Mouse (Mus musculus) stomach, postnatal 0 days (tissue): ENCODE results near the gene Bspry. TPM values are rescaled to one million over a fixed set of nuclear protein-coding genes. Genes with fewer than 3 reads are reported as not detected.

Experiments
- ATAC-seq: fragments of 200-750 bp; cut with Nextera tagmentation; 2 replicates; pipeline ENCODE4 v1.8.0; 2017; ENCODE audit not compliant: low FRiP score, low TSS enrichment
- DNase-seq: peaks from one replicate; pipeline ENCODE4 v3.0.0-alpha.2; 2016; ENCODE audit warnings: low spot score
- H3K27ac ChIP-seq: fragments of 300-500 bp; sonication (generic); replicated peaks from 2 replicates; pipeline ENCODE4 v1.5.1; 2014; ENCODE audit warnings: mild to moderate bottlenecking, control low read depth
- H3K27me3 ChIP-seq: fragments of 300-500 bp; sonication (generic); 2 replicates; pipeline ENCODE4 v1.6.1; 2014; ENCODE audit warnings: low read length; ENCODE audit not compliant: control insufficient read depth, insufficient read depth
- H3K36me3 ChIP-seq: fragments of 300-500 bp; sonication (generic); 2 replicates; pipeline ENCODE4 v1.6.1; 2014; ENCODE audit warnings: low read length, mixed read lengths; ENCODE audit not compliant: control insufficient read depth, insufficient read depth
- H3K4me1 ChIP-seq: fragments of 300-500 bp; sonication (generic); replicated peaks from 2 replicates; pipeline ENCODE4 v1.6.1; 2014; ENCODE audit warnings: antibody characterized with exemption; ENCODE audit not compliant: control insufficient read depth, insufficient read depth
- H3K4me2 ChIP-seq: fragments of 300-500 bp; sonication (generic); replicated peaks from 2 replicates; pipeline ENCODE4 v1.6.1; 2014; ENCODE audit warnings: low read depth, mild to moderate bottlenecking, control low read depth, moderate library complexity
- H3K4me3 ChIP-seq: fragments of 300-500 bp; sonication (generic); 2 replicates; pipeline ENCODE4 v1.5.1; 2014; ENCODE audit warnings: low read depth, low read length, control low read depth
- H3K9ac ChIP-seq: fragments of 300-500 bp; sonication (generic); 2 replicates; pipeline ENCODE4 v1.6.1; 2014; ENCODE audit warnings: mild to moderate bottlenecking, low read length, control low read depth, mixed read lengths
- H3K9me3 ChIP-seq: fragments of 300-500 bp; sonication (generic); 2 replicates; pipeline ENCODE4 v1.6.1; 2016; ENCODE audit warnings: low read length; ENCODE audit not compliant: control insufficient read depth
- CTCF ChIP-seq: IDR thresholded peaks from 2 replicates; pipeline ENCODE4 v1.5.1; 2016; ENCODE audit warnings: antibody characterized with exemption, low read depth, mild to moderate bottlenecking, moderate library complexity
- EP300 ChIP-seq: optimal IDR thresholded peaks from 2 replicates; pipeline ENCODE3; 2016; ENCODE audit warnings: antibody characterized with exemption
- WGBS: fragments of 180-500 bp; shearing (Covaris S2); extraction: QIAGEN DNeasy Blood & Tissue Kit; methylation state at CpG from one replicate; pipeline ENCODE4 v1.1.7; 2014; 5-methylcytosine and 5-hydroxymethylcytosine counted together
- polyA plus RNA-seq: library from polyadenylated mRNA; unstranded; fragments of >200 nt; fragmentation: Nextera tagmentation; extraction: Ambion mirVana; gene quantifications from 2 replicates; pipeline ENCODE4 v1.2.1, GENCODE M21; 2015

Bspry gene
- polyA plus RNA-seq, 1 experiment from 2014 or later, result 32.5 TPM

- under 1% methylated on average over 53 of the region's 59 CpGs for WGBS
Observed at GRCm38 (mm10) chr4:62524651-62525488, 45.0 kb downstream of the Bspry start, which contains the start of the genes Pole3 and 4933430I17Rik. TSS of gene Pole3 (minus strand) at chr4:62525068. TSS of gene 4933430I17Rik (plus strand) at chr4:62525369.

DNA sequence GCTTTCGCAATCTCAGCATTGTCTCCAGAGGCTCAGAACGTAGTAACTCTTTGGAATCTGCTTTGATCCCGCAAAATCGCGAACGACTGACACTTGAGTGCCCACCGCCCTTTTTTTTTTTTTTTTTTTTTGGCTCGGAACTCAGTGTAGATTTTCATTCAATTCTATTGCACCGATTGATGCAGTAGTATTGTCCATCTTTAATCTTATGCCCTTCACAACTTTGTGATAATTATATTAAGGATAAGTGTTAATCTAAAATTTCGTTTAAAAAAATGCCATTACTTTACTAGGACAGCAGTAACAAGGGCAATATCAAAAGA, 45.6 kb downstream of the Bspry start:
- WGBS, result 2% methylated on average over 10 of the region's 10 CpGs
- H3K9ac ChIP-seq, result no peak overlapping the region

More at GRCm38 (mm10) chr4:62524651-62525488, 45.0 kb downstream of the Bspry start, which contains the start of the genes Pole3 and 4933430I17Rik:
- peak within 1 kb of the TSS; percentile 93 for H3K27ac ChIP-seq
- H3K9ac ChIP-seq, result peak within 1 kb of the TSS; percentile 93
- ATAC-seq (peak; percentile 97), DNase-seq (peak; percentile 97)
- peaks cover 3% of the 10 kb centered on the region; the same call in 1 of the 2 replicates for H3K36me3 ChIP-seq
- no peaks in the 10 kb centered on the region for H3K27me3 ChIP-seq
- H3K4me2 ChIP-seq, result peak within 1 kb of the TSS; percentile 84
- no peaks in the 10 kb centered on the region for H3K9me3 ChIP-seq
- peaks cover 2% of the 10 kb centered on the region; the same call in 1 of the 2 replicates for H3K4me1 ChIP-seq
- H3K4me3 ChIP-seq, result peak within 1 kb of the TSS; percentile 72
- TF ChIP-seq EP300 (peak; percentile 92), CTCF (no peak)

GRCm38 (mm10) chr4:62526256-62526655, 46.4 kb downstream of the Bspry start:
- no peaks in the 10 kb centered on the region for H3K27me3 ChIP-seq
- no peak overlapping the region for H3K4me3 ChIP-seq
- peaks cover 3% of the 10 kb centered on the region; the same call in 1 of the 2 replicates for H3K36me3 ChIP-seq
- DNase-seq (no peak), ATAC-seq (no peak)
- 61% methylated on average over 2 of the region's 2 CpGs for WGBS
- H3K4me1 ChIP-seq, result peaks cover 2% of the 10 kb centered on the region; the same call in 1 of the 2 replicates
- H3K27ac ChIP-seq, result no peak overlapping the region
- no peak overlapping the region for H3K9ac ChIP-seq
- no peak overlapping the region for H3K4me2 ChIP-seq
- TF ChIP-seq EP300 (no peak), CTCF (no peak)
- H3K9me3 ChIP-seq, result no peaks in the 10 kb centered on the region

More for the DNA sequence above, 45.6 kb downstream of the Bspry start:
- no peak for ATAC-seq
- peaks cover 3% of the 10 kb centered on the region; the same call in 1 of the 2 replicates for H3K36me3 ChIP-seq
- H3K4me1 ChIP-seq, result peaks cover 2% of the 10 kb centered on the region; the same call in 1 of the 2 replicates
- DNase-seq, result no peak
- TF ChIP-seq CTCF (no peak), EP300 (no peak)
- H3K27ac ChIP-seq, result no peak overlapping the region
- peak overlapping the region; percentile 47 for H3K4me2 ChIP-seq
- H3K27me3 ChIP-seq, result no peaks in the 10 kb centered on the region
- H3K9me3 ChIP-seq, result no peaks in the 10 kb centered on the region
- H3K4me3 ChIP-seq, result peak overlapping the region; percentile 72

- WGBS, result 85% methylated on average over 4 of the region's 4 CpGs
- TF ChIP-seq EP300, result no peak
- no peak for TF ChIP-seq CTCF
- Histone ChIP-seq H3K4me3 (no peak overlapping the region), H3K4me1 (peaks cover 2% of the 10 kb centered on the region; the same call in 1 of the 2 replicates), H3K36me3 (no peaks in the 10 kb centered on the region), H3K9me3 (no peaks in the 10 kb centered on the region), H3K9ac (no peak overlapping the region), H3K4me2 (no peak overlapping the region), H3K27ac (no peak overlapping the region), H3K27me3 (no peaks in the 10 kb centered on the region)
- no peak for ATAC-seq
- no peak for DNase-seq
Observed at GRCm38 (mm10) chr4:62527655-62528054, 47.8 kb downstream of the Bspry start.

DNA sequence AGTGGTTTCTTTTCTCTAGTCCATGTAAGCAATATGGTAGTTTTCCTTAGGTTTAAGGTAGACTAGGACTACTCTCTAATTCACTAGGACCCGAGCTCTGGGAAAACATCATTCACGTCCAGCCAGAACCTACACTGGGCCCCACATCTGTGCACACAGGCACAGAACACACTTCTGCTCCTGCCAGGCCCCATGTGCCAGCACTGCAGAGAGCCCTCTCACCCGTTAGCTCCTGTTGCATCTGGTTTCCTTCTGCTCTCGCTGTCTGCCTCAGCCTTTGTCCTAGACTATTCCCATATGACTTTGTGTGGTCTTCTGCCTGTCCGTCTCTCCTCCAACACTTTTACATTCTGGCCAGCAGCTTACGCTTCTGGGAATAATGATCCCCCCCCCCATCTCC, 53.9 kb downstream of the Bspry start:
- Histone ChIP-seq H3K27me3 (no peaks in the 10 kb centered on the region), H3K4me3 (no peak overlapping the region), H3K9ac (no peak overlapping the region), H3K36me3 (no peaks in the 10 kb centered on the region), H3K4me2 (no peak overlapping the region), H3K9me3 (no peaks in the 10 kb centered on the region), H3K27ac (no peak overlapping the region), H3K4me1 (no peaks in the 10 kb centered on the region)
- TF ChIP-seq EP300, result no peak
- 67% methylated on average over 6 of the region's 6 CpGs for WGBS
- no peak for DNase-seq
- ATAC-seq, result no peak

DNA sequence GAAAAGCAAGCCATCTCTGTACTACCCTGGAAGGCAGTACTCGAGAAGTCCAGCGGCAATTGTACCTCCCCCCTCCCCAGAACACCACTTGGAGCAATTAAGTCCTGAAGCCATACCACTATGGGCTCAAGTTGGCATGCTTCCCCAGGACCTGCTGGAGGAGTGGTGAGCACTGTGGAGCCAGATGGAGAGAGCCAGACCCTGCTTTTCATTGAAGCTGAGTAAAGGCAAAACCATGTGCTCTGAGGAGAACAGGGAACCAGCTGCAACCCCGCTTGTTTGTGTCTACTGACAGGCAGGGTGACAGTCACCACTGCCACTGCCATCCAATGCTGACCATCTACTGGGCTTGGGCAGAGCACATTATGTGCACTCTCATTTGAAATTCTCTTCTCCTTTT, 61.9 kb downstream of the Bspry start:
- DNase-seq, result no peak
- H3K4me2 ChIP-seq, result no peak overlapping the region
- no peak overlapping the region for H3K4me3 ChIP-seq
- no peaks in the 10 kb centered on the region for H3K4me1 ChIP-seq
- TF ChIP-seq EP300 (no peak), CTCF (no peak)
- H3K27ac ChIP-seq, result no peak overlapping the region
- no peaks in the 10 kb centered on the region for H3K27me3 ChIP-seq
- 68% methylated on average over 3 of the region's 3 CpGs for WGBS
- ATAC-seq, result no peak
- H3K9me3 ChIP-seq, result no peaks in the 10 kb centered on the region
- H3K36me3 ChIP-seq, result no peaks in the 10 kb centered on the region
- H3K9ac ChIP-seq, result no peak overlapping the region
